Mouse (Mus musculus): Measurements from ENCODE around the gene Arhgef9.

The Arhgef9 gene

DNA sequence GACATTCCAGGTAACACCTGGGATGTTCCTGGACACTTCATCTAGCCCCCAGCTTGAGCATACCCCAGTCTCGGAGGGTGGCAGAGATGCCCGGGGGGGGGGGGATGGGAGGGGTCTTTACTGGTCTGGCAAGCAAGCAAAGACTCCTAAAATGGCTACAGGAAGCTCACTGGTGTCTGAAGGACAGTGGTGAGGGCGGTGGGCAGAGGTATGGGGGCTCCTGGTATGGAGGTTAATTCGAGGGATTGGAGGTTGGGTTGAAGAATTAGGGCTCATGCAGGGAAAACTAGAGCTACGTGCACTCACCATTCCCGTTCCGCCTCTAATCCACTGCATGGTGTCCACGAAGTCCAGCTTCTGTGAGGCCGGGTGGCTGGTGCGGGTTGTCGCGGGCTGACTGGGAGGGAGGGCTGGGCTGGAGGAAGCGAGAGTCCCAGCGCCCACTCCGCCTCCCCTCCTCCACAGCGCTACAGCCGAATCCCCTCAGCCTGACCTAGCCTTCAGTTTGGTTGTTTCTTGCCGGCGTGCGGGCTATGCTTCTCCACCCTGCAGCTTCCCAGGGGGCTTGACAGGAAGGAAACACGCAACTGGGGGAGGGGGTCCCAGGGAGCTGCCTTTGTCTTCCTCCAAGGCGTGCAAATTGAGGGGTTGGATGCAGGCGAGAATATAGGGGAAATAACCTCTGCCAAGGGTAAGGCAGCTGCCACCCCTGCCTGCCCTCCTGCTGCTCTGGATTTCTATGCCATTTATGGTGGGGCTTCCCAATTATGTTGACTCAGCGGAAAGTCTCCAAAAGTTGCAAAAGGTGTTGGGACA lies at the start of gene Arhgef9:
Arhgef9 (minus strand) TSS at position 753 of the 816 bp plus-strand sequence.
- peak; percentile 2 for DNase-seq

DNA sequence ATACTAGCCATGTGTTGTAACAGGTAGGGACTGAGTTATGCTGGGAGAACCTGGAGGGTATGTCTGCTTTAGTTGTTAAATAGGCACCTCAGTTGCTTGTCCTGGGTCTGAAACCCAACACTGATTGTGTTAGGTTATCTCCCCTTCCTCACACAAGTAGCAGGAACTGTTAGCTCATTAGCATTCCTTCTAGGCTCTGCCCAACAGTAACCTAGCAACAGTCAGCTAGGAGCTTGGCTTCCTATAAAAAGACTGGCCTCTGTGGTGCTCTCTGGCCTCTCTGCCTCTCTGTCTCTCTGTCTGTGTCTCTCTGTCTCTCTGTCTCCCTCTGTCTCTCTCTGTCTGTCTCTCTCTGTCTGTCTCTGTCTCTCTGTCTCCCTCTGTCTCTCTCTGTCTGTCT lies 42.2 kb upstream of the Arhgef9 start:
- no peak for DNase-seq

GRCm38 (mm10) chrX:95195363-95196103 lies 1.1 kb downstream of the Arhgef9 start:
- DNase-seq = no peak

- DNase-seq = peak; percentile 44
Observed at GRCm38 (mm10) chrX:95175978-95176377, 20.7 kb downstream of the Arhgef9 start.

GRCm38 (mm10) chrX:95166317-95166716 lies 30.3 kb downstream of the Arhgef9 start:
- peak; percentile 83 for DNase-seq

DNA sequence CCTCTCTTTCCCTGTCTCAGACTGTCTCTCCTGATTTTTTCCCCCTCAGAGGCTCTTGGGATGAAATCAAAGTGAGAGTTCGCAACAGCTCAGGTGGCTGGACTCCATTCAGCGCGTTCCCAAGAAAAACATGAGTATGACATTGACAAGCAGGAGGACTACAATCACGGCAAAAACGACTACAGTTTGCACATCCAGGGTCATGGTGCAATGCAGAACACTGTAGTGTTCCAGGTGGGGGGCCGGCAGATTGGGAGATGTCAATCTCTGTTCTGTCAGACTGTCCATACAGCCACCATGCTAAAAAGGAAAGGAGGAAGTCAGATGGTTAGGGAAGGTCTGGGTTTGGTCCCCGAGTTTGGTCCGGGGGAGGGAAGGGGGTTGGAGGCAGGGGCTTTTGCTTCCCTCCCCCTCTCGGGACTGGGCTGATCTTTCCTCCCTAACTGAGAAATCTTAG lies 31.0 kb downstream of the Arhgef9 start:
- peak; percentile 26 for DNase-seq

DNA sequence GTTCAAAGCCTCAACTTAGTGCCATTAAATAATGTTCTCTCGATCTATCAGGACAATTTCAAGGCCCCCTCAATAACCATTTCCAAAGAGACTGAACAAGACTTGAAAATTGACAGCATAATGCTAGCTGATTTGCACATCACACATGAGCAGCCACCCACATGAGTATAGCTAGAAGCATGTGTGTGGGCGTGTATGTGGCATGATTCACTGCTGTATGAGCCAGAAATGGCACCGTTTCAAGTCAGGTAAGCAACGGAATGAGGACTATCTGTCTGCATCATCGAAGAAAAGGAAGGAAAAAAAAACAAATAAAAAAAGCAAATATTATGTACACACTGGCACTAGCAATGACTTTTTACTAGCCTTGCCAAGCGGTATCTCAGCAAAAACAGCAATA lies 32.5 kb downstream of the Arhgef9 start:
- peak; percentile 4 for DNase-seq

DNA sequence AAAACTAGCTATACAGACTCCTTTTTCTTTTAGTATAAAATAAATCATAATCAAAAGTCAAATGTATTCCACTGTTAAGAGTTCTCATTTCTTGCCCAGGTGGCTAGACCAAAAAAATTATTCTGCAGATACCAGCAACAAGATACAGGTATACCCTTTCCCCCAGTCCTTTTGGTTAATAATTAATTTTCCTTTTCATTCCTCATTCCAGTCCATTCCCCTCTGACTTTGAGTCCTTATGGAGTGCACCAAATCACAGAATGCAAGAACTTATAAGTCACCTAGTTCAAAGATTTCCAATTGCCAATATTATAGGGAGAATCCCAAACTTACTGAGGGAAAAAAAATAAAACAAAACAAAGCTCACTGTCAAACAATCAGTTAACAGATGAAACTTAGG lies 33.2 kb downstream of the Arhgef9 start:
- DNase-seq = no peak

DNA sequence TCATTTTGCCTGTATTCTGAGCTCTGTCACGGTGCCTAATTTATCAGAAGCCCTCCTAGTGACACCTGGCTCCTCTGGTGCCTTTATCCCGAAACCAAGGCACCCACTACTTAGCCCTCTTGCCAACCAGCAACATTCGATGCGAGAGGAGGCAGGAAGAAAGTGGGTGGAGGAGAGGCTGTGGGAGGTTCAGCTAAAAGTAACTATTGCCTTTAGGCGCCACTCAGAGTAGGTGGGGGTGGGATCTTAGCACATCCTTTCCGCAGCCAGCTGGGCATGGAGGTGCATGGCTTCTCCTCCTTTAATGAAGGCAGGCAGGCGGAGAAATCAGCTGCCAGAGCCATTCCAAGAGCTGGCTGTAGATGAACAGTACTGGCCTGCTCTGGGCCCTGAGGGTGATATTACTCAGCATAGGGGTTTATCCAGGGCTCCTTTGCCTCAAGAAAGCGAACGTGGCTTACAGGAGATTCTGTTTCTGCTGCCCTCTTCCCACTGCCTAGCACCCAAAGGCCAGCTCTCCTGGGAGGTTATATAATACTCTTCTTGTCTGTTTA lies 39.7 kb downstream of the Arhgef9 start:
- no peak for DNase-seq

DNA sequence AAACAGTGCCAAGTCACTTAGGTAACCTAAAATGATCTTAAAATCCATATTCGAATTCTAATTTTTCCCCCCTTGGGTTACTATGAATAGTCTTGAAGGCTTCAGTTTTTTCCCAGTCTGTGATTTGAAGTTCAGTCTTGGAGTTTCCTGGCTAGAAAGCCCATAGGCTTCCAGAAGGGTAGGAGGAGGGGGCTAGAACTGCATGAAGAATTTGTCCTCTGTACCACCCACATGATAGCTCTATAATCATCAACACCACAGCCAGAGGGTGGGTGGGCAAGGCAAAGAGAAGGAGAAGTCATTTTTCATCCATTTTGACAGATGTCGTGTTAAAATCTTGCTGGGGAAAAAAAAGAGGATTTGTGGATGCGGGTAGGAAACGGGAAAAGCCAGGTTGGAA lies 58.0 kb downstream of the Arhgef9 start:
- no peak for DNase-seq

DNA sequence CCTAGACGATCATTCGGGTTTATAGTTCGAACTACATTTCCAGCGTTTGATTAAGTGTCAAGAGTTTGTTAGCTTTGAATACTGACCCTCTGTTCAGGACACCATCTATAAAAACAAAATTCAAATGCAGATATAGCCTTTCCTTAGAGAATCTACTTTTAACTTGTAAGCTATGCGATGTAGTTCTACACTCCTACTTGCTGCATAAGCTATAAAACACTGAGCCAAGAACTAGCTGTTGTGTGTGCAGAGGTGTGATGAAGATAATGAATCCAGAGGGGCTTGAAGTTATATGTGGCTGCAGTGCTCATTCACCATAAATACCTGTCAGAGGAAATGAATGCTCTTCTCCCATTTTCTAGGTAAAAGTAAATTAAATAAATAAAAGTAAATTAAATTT lies 63.2 kb downstream of the Arhgef9 start:
- DNase-seq = no peak

GRCm38 (mm10) chrX:95132996-95133395 lies 63.7 kb downstream of the Arhgef9 start:
- no peak for DNase-seq

DNA sequence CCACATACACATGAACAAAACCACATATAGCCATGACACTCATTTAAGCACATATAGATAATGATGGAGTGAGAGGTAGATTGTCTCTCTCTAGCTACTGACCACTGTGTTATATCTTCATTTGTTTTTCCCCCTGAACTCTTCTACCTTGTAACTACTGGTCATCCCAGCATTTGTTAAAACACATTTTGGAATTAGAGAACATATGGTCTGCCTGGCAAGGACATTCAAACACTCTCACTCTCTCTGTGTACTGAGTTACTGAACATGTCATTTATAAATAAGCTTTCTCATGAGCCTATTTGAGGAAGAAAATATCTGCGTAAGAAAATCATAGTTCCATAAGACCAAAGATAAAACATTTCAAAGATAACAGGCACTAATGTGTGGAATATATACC lies 64.9 kb downstream of the Arhgef9 start:
- no peak for DNase-seq

DNA sequence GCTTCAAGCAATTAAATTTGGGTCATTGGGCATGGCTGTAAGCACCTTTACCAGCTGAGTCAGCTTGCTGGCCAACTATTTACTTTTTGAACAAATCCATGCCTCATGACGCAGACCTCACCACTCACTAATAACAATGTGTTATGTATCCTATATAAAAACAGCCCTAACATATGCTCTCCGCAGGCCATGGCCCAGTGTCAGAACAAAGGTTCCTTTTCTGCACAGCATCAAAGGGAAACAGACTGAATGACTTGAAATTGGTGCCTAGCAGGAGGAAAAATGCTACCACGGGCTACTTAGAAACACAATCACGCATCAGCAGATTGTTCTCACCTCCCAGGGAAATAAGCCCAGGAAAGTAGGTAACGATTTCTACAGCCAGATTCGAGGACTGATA lies 73.2 kb downstream of the Arhgef9 start:
- DNase-seq = no peak

DNA sequence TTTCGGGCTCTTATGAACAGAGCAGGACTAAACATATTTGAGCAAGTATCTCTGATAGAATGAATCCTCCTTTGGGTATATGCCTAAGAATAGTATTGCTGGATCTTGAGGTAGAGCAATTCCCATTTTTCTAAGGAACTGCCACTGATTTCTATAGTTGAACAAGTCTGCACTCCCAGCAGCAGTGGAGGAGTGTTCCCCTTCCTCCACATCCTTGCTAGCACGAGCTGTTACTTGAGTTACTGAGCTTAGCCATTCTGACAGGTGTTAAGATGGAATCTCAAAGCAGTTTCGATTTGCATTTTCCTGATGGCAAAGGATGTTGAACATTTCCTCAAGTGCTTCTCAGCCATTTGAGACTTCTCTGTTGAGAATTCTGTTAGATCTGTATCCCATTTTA lies 92.3 kb downstream of the Arhgef9 start:
- no peak for DNase-seq

DNA sequence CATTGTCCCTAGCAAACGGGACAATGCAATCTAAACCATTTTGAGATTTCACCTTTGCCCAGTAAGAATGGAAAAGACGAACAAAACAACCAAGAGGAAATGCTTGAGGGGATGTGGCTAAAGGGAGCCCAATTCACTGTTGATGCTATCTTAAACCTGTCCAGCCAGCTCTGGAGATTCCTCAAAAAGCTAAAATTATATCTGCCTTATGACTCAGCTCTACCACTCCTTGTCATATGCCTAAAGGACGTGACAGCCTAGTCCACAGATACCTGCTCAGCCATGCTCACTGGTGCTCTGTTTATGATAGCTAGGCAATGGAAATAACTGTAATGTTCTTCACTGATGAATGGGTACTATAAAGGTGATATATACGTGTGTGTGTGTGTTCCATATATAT lies 109.0 kb downstream of the Arhgef9 start:
- no peak for DNase-seq

- DNase-seq = no peak
Observed at GRCm38 (mm10) chrX:95077013-95077699, 119.5 kb downstream of the Arhgef9 start.

GRCm38 (mm10) chrX:95027907-95028306 lies 168.7 kb downstream of the Arhgef9 start:
- no peak for DNase-seq

GRCm38 (mm10) chrX:95026361-95026892 lies 170.2 kb downstream of the Arhgef9 start, which contains the start of gene Spin4:
Gene Spin4 (minus strand): TSS chrX:95026682.
- peak; percentile 33 for DNase-seq

GRCm38 (mm10) chrX:95025779-95026360 lies 170.8 kb downstream of the Arhgef9 start:
- no peak for DNase-seq

DNA sequence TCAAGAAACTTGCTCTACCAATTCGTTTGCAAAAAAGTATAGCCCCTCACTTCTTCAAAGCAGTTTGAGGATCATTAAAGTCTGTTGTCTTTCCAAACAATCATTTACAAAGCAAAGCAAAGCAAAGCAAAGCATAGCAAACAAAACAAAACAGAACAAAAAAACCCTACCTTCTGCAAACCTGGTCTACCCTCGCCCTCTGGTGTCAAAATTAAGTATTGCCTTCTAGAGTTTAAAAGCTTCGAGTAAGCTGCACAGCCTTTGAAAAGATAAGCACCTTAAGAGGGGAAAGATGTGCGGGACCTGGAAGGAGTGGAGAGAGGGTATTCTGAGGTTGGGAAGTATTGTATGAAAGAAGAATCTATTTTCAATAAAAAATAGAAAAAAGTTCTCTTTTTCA lies 184.6 kb downstream of the Arhgef9 start:
- DNase-seq = peak; percentile 9

Measured in thymus, postnatal 14 days (tissue).